Mouse (Mus musculus): ENCODE data around the gene Rps6kc1.

GRCm38 (mm10) chr1:190772088-190772885 lies 139.3 kb downstream of the Rps6kc1 start:
- TF ChIP-seq POLR2A (IDR thresholded peaks at IDR 0.05; ENCODE audit: insufficient read depth, low read length) (no peak), CTCF (IDR thresholded peaks at IDR 0.05; ENCODE audit: low read depth, low read length) (no peak), EP300 (IDR thresholded peaks at IDR 0.05; ENCODE audit: insufficient read depth, low read depth, low read length) (no peak)
